Mouse (Mus musculus): ENCODE measurements around the gene Sgta. TPM values are rescaled to one million over a fixed set of nuclear protein-coding genes. Genes with fewer than 3 reads are reported as not detected.

Gene Sgta
- polyA plus RNA-seq (2012; rRNA removed): 278 and 296 TPM in 2 replicates

GRCm38 (mm10) chr10:81059603-81060543 lies at the start of gene Sgta:
Gene Sgta, minus strand, starts transcription at chr10:81060181.

DNA sequence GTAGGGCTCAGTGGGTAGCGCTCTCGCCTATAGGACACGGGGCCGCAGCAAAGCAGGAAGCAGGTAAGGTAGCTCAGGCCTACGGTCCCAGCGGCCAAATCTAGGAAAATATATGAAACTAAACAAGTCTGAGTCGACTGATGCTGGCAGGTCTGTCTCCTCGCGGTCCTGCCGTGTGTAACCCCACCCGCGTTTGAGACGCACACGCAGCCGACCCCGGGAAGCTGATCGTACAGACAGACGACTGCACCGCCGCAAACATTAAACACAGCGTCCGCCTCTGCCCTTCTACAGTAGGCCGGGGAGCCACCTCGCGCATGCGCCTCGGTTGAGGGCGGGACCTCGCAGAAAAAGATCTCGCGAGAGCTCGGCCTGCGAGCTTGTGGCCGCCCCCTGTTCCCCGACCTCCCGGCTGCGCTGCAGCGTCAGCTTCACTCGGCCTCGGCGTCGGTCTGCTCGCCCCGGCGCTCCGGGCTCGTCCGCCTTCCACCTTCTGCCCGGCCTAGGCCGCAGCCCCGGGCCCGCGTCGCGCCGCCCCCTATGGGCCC lies 45.7 kb upstream of the Sgta start, which contains the start of gene Map2k2:
TSS of gene Map2k2 (plus strand) at position 351 of the 548 bp plus-strand sequence.

GRCm38 (mm10) chr10:81069836-81070235 lies 9.9 kb upstream of the Sgta start, which contains the start of gene Thop1:
Gene Thop1, plus strand, starts transcription at chr10:81070035.

GRCm38 (mm10) chr10:81036988-81037580 lies 22.9 kb downstream of the Sgta start, which contains the start of gene Slc39a3:
Gene Slc39a3, minus strand, starts transcription at chr10:81037426.

DNA sequence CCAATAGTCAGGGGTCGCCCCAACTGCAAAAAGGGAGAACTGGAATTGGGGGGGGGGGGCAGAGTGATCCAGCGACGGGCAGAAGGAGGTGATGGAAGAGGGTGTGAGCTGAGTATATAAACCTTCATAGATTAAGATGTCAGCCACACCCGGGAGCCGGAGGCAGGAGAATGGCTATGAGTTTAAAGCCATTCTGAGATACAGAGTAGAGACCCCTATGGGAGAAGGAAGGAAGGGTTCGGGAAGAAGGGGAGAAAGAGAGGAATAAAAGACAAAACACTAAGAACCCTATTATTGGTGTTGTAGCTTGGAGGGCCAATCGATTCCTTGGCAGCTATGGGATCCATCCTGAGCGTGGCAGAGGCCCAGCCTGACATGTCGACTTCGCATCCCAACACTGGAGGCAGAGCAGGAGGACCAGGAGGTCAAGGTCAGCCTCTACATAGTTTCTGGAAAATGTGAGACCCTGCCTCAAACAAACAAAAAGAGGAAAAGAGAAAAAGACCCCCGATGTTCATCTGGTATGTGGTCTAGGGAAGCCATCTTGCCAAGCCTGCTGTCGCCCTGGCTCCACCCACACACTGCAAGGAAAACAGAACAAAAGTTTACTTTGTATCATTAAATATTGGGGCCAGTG lies 34.2 kb downstream of the Sgta start, which contains the start of gene Diras1:
TSS of gene Diras1 (minus strand) at position 24 of the 637 bp plus-strand sequence.

GRCm38 (mm10) chr10:81014393-81015384 lies 45.3 kb downstream of the Sgta start, which contains the start of gene Gng7:
Gene Gng7, minus strand, starts transcription at chr10:81014945.

Other genes with a start within 250 kb of the Sgta start
- gene Jsrp1, start 246.7 kb downstream of the Sgta start, polyA plus RNA-seq (2012; rRNA removed): 0.48 and 2.0 TPM in 2 replicates
- gene Oaz1, start 233.5 kb downstream of the Sgta start, polyA plus RNA-seq (2012; rRNA removed): 683 and 719 TPM in 2 replicates
- gene Lingo3, start 216.1 kb downstream of the Sgta start, polyA plus RNA-seq (2012; rRNA removed): 3.6 and 3.8 TPM in 2 replicates
- 387 and 393 TPM in 2 replicates for gene Lsm7, start 205.0 kb downstream of the Sgta start, polyA plus RNA-seq (2012; rRNA removed)
- 92.4 and 97.1 TPM in 2 replicates for gene Sppl2b, start 204.9 kb downstream of the Sgta start, polyA plus RNA-seq (2012; rRNA removed)
- gene Tmprss9, start 188.3 kb downstream of the Sgta start, polyA plus RNA-seq (2012; rRNA removed): 0.18 and 0.24 TPM in 2 replicates
- gene Timm13, start 159.2 kb downstream of the Sgta start, polyA plus RNA-seq (2012; rRNA removed): 220 and 228 TPM in 2 replicates
- gene Lmnb2, start 141.9 kb downstream of the Sgta start, polyA plus RNA-seq (2012; rRNA removed): 67.4 and 72.6 TPM in 2 replicates
- gene Gadd45b, start 130.1 kb downstream of the Sgta start, polyA plus RNA-seq (2012; rRNA removed): 11.8 and 18.5 TPM in 2 replicates
- 10.9 and 12.3 TPM in 2 replicates for gene Gng7, start 45.2 kb downstream of the Sgta start, polyA plus RNA-seq (2012; rRNA removed)
- gene Diras1, start 34.5 kb downstream of the Sgta start, polyA plus RNA-seq (2012; rRNA removed): 37.6 and 39.8 TPM in 2 replicates
- 53.7 and 54.5 TPM in 2 replicates for gene Slc39a3, start 22.8 kb downstream of the Sgta start, polyA plus RNA-seq (2012; rRNA removed)
- gene Thop1, start 9.9 kb upstream of the Sgta start, polyA plus RNA-seq (2012; rRNA removed): 68.1 and 69.3 TPM in 2 replicates
- 0.23 and 0.35 TPM in 2 replicates for gene Creb3l3, start 38.7 kb upstream of the Sgta start, polyA plus RNA-seq (2012; rRNA removed)
- gene Map2k2, start 45.7 kb upstream of the Sgta start, polyA plus RNA-seq (2012; rRNA removed): 179 and 186 TPM in 2 replicates
- 10.6 and 12.4 TPM in 2 replicates for gene Zbtb7a, start 75.0 kb upstream of the Sgta start, polyA plus RNA-seq (2012; rRNA removed)
- 41.9 and 42.9 TPM in 2 replicates for gene Pias4, start 107.7 kb upstream of the Sgta start, polyA plus RNA-seq (2012; rRNA removed)
- 1,386 and 1,461 TPM in 2 replicates for gene Eef2, start 116.5 kb upstream of the Sgta start, polyA plus RNA-seq (2012; rRNA removed)
- gene Dapk3, start 122.8 kb upstream of the Sgta start, polyA plus RNA-seq (2012; rRNA removed): 78.9 and 87.7 TPM in 2 replicates
- not detected in 2 replicates for gene 4930442H23Rik, start 123.7 kb upstream of the Sgta start, polyA plus RNA-seq (2012; rRNA removed)
- gene Nmrk2, start 141.9 kb upstream of the Sgta start, polyA plus RNA-seq (2012; rRNA removed): 0.14 and 0.18 TPM in 2 replicates
- gene Atcay, start 170.7 kb upstream of the Sgta start, polyA plus RNA-seq (2012; rRNA removed): 103 and 115 TPM in 2 replicates
- 56.2 and 61.9 TPM in 2 replicates for gene Zfr2, start 173.0 kb upstream of the Sgta start, polyA plus RNA-seq (2012; rRNA removed)
- 27.4 and 30.6 TPM in 2 replicates for gene Matk, start 192.8 kb upstream of the Sgta start, polyA plus RNA-seq (2012; rRNA removed)
- gene Mrpl54, start 206.8 kb upstream of the Sgta start, polyA plus RNA-seq (2012; rRNA removed): 88.3 and 93.2 TPM in 2 replicates
- gene Apba3, start 206.8 kb upstream of the Sgta start, polyA plus RNA-seq (2012; rRNA removed): 42.9 and 51.3 TPM in 2 replicates
- gene Tjp3, start 231.4 kb upstream of the Sgta start, polyA plus RNA-seq (2012; rRNA removed): 4.5 and 4.8 TPM in 2 replicates
- 190 and 197 TPM in 2 replicates for gene Pip5k1c, start 232.8 kb upstream of the Sgta start, polyA plus RNA-seq (2012; rRNA removed)